Mouse (Mus musculus) kidney, postnatal 0 days (tissue): ENCODE measurements around the gene BC024978. TPM values are rescaled to one million over a fixed set of nuclear protein-coding genes. Genes with fewer than 3 reads are reported as not detected.

ENCODE experiments used
- ATAC-seq: fragments of 200-750 bp; cut with Nextera tagmentation; replicated peaks from 2 replicates; pipeline ENCODE4 v1.8.0; 2017; ENCODE audit warnings: low read depth, moderate number of reproducible peaks, moderate TSS enrichment, moderate library complexity; ENCODE audit not compliant: low FRiP score
- DNase-seq: peaks from one replicate; pipeline ENCODE4 v3.0.0-alpha.2; 2016; ENCODE audit warnings: low spot score
- H3K27ac ChIP-seq: fragments of 300-500 bp; sonication (generic); 2 replicates; pipeline ENCODE4 v1.5.1; 2014; ENCODE audit warnings: mild to moderate bottlenecking
- H3K27me3 ChIP-seq: fragments of 300-500 bp; sonication (generic); 2 replicates; pipeline ENCODE4 v1.6.1; 2014; ENCODE audit warnings: low read length, mixed read lengths; ENCODE audit not compliant: insufficient read depth
- H3K36me3 ChIP-seq: fragments of 300-500 bp; sonication (generic); 2 replicates; pipeline ENCODE4 v1.6.1; 2014; ENCODE audit warnings: low read length, mixed read lengths; ENCODE audit not compliant: insufficient read depth
- H3K4me1 ChIP-seq: fragments of 300-500 bp; sonication (generic); replicated peaks from 2 replicates; pipeline ENCODE4 v1.6.1; 2014; ENCODE audit warnings: antibody characterized with exemption, low read length, mixed read lengths; ENCODE audit not compliant: insufficient read depth
- H3K4me2 ChIP-seq: fragments of 300-500 bp; sonication (generic); 2 replicates; pipeline ENCODE4 v1.6.1; 2014; ENCODE audit warnings: mild to moderate bottlenecking, low read length, moderate library complexity, mixed read lengths
- H3K4me3 ChIP-seq: fragments of 300-500 bp; sonication (generic); replicated peaks from 2 replicates; pipeline ENCODE4 v1.5.1; 2014; ENCODE audit warnings: low read depth, low read length
- H3K9ac ChIP-seq: fragments of 300-500 bp; sonication (generic); 2 replicates; pipeline ENCODE4 v1.6.1; 2014; ENCODE audit warnings: low read depth, low read length
- H3K9me3 ChIP-seq: fragments of 300-500 bp; sonication (generic); replicated peaks from 2 replicates; pipeline ENCODE4 v1.6.1; 2016; ENCODE audit warnings: low read length, inconsistent platforms, mixed read lengths
- CTCF ChIP-seq: IDR thresholded peaks from 2 replicates; pipeline ENCODE4 v1.5.1; 2016; ENCODE audit warnings: antibody characterized with exemption, low read depth, mild to moderate bottlenecking, moderate library complexity
- WGBS: fragments of 180-500 bp; shearing (Covaris S2); extraction: QIAGEN DNeasy Blood & Tissue Kit; methylation state at CpG from one replicate; pipeline ENCODE4 v1.1.7; 2014; 5-methylcytosine and 5-hydroxymethylcytosine counted together
- polyA plus RNA-seq: library from polyadenylated mRNA; unstranded; fragments of >200 nt; fragmentation: Nextera tagmentation; extraction: Ambion mirVana; gene quantifications from 2 replicates; pipeline ENCODE4 v1.2.1, GENCODE M21; 2015

Gene BC024978
- polyA plus RNA-seq, 1 experiment from 2014 or later = 2.2 TPM

DNA sequence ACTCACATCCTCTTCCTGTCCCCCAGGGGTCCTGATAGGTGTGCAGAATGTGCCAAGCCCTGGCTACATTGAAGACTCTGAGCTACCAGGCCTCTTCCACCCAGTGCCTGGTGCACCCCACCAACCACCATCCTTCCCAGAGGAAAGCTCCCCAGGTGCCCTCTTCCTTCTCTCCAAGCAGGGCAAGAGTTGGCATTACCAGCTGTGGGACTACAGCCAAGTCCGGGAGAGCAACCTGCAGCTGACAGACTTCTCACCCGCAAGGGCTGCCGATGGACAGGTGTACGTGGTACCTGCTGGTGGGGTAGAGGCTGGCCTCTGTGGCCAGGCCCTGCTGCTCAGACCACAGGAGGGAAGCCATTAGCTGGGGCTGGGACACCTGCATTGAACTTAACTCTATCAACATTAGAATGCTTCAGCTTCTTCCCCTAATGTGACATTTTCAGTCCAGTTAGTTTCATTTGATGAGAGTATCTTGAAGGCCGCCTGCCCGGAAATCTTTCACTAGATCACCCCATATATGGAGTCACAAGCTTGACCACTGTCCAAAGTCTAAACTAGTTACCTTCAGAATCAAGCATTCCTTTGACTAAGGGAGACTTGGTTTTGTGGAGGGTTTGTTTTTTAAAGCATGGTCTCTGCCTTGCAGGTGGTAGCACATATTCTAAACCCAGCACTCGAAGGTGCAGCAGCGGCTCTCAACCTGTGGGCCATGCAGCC, 8.3 kb downstream of the BC024978 start:
- ATAC-seq (no peak), DNase-seq (no peak)
- H3K4me1 ChIP-seq = no peaks in the 10 kb centered on the region
- no peak overlapping the region for H3K27ac ChIP-seq
- H3K9ac ChIP-seq = no peak overlapping the region
- no peaks in the 10 kb centered on the region for H3K9me3 ChIP-seq
- no peak overlapping the region for H3K4me2 ChIP-seq
- 93% methylated on average over 8 of the region's 8 CpGs for WGBS
- 0 out of 2 replicates have a peak, but pooled peaks cover 22% of the 10 kb centered on the region for H3K36me3 ChIP-seq
- no peaks in the 10 kb centered on the region for H3K27me3 ChIP-seq
- TF ChIP-seq CTCF = no peak
- no peak overlapping the region for H3K4me3 ChIP-seq

DNA sequence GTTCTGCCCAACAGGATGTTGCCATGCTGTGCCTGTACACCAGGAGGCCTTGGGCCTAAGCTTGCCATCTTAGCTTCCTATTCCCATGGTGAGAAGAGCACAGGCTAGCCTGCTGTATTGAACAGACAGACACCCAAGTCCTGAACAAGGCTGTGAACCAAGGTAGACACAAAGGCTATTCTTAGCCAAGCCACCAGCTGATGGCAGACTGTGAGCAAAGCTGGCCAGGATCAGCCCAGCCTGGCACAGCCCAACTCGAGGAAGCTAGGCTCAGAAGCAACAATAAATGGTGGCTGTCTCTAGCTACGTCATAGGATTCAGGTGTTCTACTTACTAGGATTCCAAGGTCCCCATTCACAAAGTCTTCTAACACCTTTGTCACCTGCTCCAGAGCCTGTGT, 17.0 kb downstream of the BC024978 start:
- TF ChIP-seq CTCF = no peak
- H3K4me1 ChIP-seq = no peaks in the 10 kb centered on the region
- H3K4me2 ChIP-seq = no peak overlapping the region
- WGBS = 82% methylated on average over 2 of the region's 2 CpGs
- ATAC-seq = no peak
- no peak overlapping the region for H3K4me3 ChIP-seq
- peaks cover 60% of the 10 kb centered on the region for H3K36me3 ChIP-seq
- no peak overlapping the region for H3K27ac ChIP-seq
- H3K27me3 ChIP-seq = no peaks in the 10 kb centered on the region
- DNase-seq = no peak
- H3K9ac ChIP-seq = no peak overlapping the region
- no peaks in the 10 kb centered on the region for H3K9me3 ChIP-seq

DNA sequence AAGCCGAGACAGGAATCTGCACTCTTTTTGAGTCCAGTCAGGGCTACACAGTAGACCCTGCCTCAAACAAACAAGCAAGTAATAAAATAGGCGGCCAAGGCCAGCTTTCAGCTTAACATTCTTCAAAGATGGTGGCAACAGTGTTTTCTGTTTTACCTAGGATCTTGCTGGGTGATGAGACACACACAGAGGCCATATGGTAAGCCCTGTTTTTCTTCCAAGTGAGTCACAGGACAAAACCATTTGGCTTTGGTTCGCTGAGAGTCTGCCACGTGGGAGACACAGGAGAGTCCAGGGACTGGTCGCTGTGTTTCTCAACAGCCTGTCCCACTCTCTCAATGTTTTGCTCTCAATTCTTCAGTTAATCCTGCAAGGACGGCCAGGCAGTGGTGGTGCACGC, 23.0 kb downstream of the BC024978 start:
- no peaks in the 10 kb centered on the region for H3K9me3 ChIP-seq
- H3K4me2 ChIP-seq = no peak overlapping the region
- H3K9ac ChIP-seq = no peak overlapping the region
- DNase-seq = no peak
- no peaks in the 10 kb centered on the region for H3K27me3 ChIP-seq
- peaks cover 24% of the 10 kb centered on the region; the same call in 1 of the 2 replicates for H3K36me3 ChIP-seq
- 71% methylated on average over 7 of the region's 7 CpGs for WGBS
- H3K4me1 ChIP-seq = 0 out of 2 replicates have a peak, but pooled peaks cover 1% of the 10 kb centered on the region
- H3K27ac ChIP-seq = no peak overlapping the region
- no peak for TF ChIP-seq CTCF
- H3K4me3 ChIP-seq = no peak overlapping the region
- no peak for ATAC-seq

DNA sequence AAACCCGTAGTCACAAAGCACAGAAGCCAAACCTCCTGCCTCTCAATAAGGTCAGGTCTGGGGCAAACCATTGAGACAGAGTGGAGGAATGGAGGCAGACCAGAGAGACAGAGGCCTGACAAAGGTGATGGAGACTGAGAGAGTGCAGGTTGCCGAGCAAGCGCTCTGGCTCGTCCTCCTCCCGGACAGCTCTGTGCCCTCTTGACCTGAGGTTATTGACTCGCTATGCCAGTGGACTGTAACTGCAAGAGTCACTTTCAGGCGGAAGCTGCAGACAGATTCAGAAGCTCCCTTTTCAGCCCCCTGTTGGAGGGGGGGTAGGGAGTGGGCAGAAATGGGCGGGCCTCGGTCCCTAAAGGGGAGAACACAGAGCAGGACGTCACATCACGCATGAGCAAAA, 24.4 kb downstream of the BC024978 start:
- H3K4me2 ChIP-seq = no peak overlapping the region
- H3K27me3 ChIP-seq = no peaks in the 10 kb centered on the region
- H3K4me3 ChIP-seq = no peak overlapping the region
- TF ChIP-seq CTCF = no peak
- H3K9ac ChIP-seq = no peak overlapping the region
- H3K4me1 ChIP-seq = peaks cover 4% of the 10 kb centered on the region; the same call in 1 of the 2 replicates
- 62% methylated on average over 11 of the region's 11 CpGs for WGBS
- H3K9me3 ChIP-seq = no peaks in the 10 kb centered on the region
- H3K27ac ChIP-seq = no peak overlapping the region
- DNase-seq = no peak
- H3K36me3 ChIP-seq = peaks cover 14% of the 10 kb centered on the region; the same call in 1 of the 2 replicates
- ATAC-seq = no peak

DNA sequence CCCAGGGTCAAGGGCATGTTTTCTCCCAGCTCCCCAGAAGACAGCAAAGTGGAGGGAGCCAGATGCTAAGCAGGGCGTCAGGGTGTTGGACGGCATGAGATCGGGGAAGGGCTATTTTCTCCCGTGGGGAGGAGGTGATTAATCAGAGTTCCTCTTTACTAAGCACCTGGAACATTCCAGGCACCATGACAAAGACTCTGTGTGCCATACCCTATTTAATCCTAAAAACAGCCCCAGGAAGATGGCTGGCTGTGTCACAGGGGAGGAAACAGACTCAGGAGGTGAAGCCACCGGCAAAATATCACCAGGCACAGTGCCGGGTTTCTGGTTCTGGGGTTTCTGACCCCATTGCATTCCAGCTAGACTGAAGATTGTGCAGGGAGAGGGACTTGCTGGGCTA, 26.4 kb downstream of the BC024978 start:
- no peak for TF ChIP-seq CTCF
- WGBS = 54% methylated on average over 6 of the region's 6 CpGs
- Histone ChIP-seq H3K27me3 (no peaks in the 10 kb centered on the region), H3K9me3 (no peaks in the 10 kb centered on the region), H3K9ac (no peak overlapping the region), H3K4me1 (peaks cover 15% of the 10 kb centered on the region), H3K4me2 (no peak overlapping the region), H3K4me3 (no peak overlapping the region), H3K27ac (no peak overlapping the region), H3K36me3 (peaks cover 4% of the 10 kb centered on the region; the same call in 1 of the 2 replicates)
- no peak for DNase-seq
- no peak for ATAC-seq

DNA sequence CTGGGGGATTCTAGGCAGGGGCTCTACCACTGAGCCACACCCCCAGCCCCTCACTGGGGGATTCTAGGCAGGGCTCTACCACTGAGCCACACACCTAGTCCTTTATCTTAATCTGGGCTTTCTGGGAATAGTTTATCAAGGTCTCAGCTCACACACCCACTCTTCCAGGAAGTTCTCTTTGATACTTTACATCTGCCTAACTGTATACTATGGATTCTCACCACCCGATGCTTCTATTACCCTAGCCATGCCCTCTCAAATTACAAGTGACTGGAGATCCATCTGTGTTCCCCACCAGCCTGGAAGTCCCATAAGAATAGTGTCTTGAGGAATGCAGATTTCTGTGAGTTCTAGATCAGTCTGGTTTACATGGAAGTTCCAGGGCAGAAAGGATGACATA, 27.0 kb downstream of the BC024978 start:
- ATAC-seq = no peak
- no peaks in the 10 kb centered on the region for H3K9me3 ChIP-seq
- no peak overlapping the region for H3K4me3 ChIP-seq
- peaks cover 21% of the 10 kb centered on the region for H3K4me1 ChIP-seq
- TF ChIP-seq CTCF = no peak
- no peak overlapping the region for H3K4me2 ChIP-seq
- no peaks in the 10 kb centered on the region for H3K27me3 ChIP-seq
- no peaks in the 10 kb centered on the region for H3K36me3 ChIP-seq
- WGBS = 54% methylated on average over 1 of the region's 1 CpGs
- H3K27ac ChIP-seq = no peak overlapping the region
- no peak overlapping the region for H3K9ac ChIP-seq
- DNase-seq = no peak
